Mouse (Mus musculus) hindbrain, embryonic 13.5 days (tissue): ENCODE measurements around the gene Tex261. TPM values are rescaled to one million over a fixed set of nuclear protein-coding genes. Genes with fewer than 3 reads are reported as not detected.

Experiments
- ATAC-seq: fragments of 200-750 bp; cut with Nextera tagmentation; 2 replicates; pipeline ENCODE4 v1.8.0; 2017; ENCODE audit warnings: moderate TSS enrichment; ENCODE audit not compliant: low FRiP score
- H3K27ac ChIP-seq: fragments of 300-500 bp; sonication (generic); 2 replicates; pipeline ENCODE4 v1.5.1; 2015; ENCODE audit warnings: inconsistent platforms, mild to moderate bottlenecking, moderate library complexity
- H3K27me3 ChIP-seq: fragments of 300-500 bp; sonication (generic); 2 replicates; pipeline ENCODE4 v1.6.1; 2015; ENCODE audit warnings: mild to moderate bottlenecking, inconsistent platforms
- H3K36me3 ChIP-seq: fragments of 300-500 bp; sonication (generic); 2 replicates; pipeline ENCODE4 v1.6.1; 2015; ENCODE audit warnings: mild to moderate bottlenecking, inconsistent platforms
- H3K4me1 ChIP-seq: fragments of 300-500 bp; sonication (generic); replicated peaks from 2 replicates; pipeline ENCODE4 v1.6.1; 2015; ENCODE audit warnings: inconsistent platforms
- H3K4me2 ChIP-seq: fragments of 300-500 bp; sonication (generic); 2 replicates; pipeline ENCODE4 v1.6.1; 2015; ENCODE audit warnings: inconsistent platforms, mild to moderate bottlenecking, moderate library complexity
- H3K4me3 ChIP-seq: fragments of 300-500 bp; sonication (generic); 2 replicates; pipeline ENCODE4 v1.5.1; 2015; ENCODE audit warnings: mild to moderate bottlenecking, inconsistent platforms
- H3K9ac ChIP-seq: fragments of 300-500 bp; sonication (generic); 2 replicates; pipeline ENCODE4 v1.6.1; 2015; ENCODE audit warnings: mild to moderate bottlenecking, inconsistent platforms
- H3K9me3 ChIP-seq: fragments of 300-500 bp; sonication (generic); 2 replicates; pipeline ENCODE4 v1.6.1; 2016; ENCODE audit warnings: inconsistent platforms
- WGBS: fragments of 180-500 bp; shearing (Covaris S2); methylation state at CpG from one replicate; pipeline ENCODE4 v1.1.7; 2015; 5-methylcytosine and 5-hydroxymethylcytosine counted together
- polyA plus RNA-seq: library from polyadenylated mRNA; unstranded; fragments of >200 nt; fragmentation: Nextera tagmentation; extraction: Ambion mirVana; gene quantifications from 2 replicates; pipeline ENCODE4 v1.2.1, GENCODE M21; 2015

Tex261 gene
- polyA plus RNA-seq, 1 experiment from 2014 or later, result 63.5 TPM

- Histone ChIP-seq H3K9ac (no peak overlapping the region), H3K36me3 (no peaks in the 10 kb centered on the region), H3K27me3 (peaks cover 90% of the 10 kb centered on the region), H3K4me3 (no peak overlapping the region), H3K27ac (no peak overlapping the region), H3K9me3 (no peaks in the 10 kb centered on the region), H3K4me1 (no peaks in the 10 kb centered on the region), H3K4me2 (no peak overlapping the region)
- no peak for ATAC-seq
- WGBS, result 22% methylated on average over 6 of the region's 6 CpGs
Observed at GRCm38 (mm10) chr6:83722526-83722925, 53.1 kb downstream of the Tex261 start.

Other genes with a start within 250 kb of the Tex261 start
- gene Actg2, start 239.5 kb downstream of the Tex261 start, polyA plus RNA-seq, result 2.0 and 2.8 TPM in 2 replicates
- gene Stambp, start 203.1 kb downstream of the Tex261 start, polyA plus RNA-seq, result 50.1 and 51.4 TPM in 2 replicates
- gene Clec4f, start 119.6 kb downstream of the Tex261 start, polyA plus RNA-seq, result not detected in 2 replicates
- gene Cd207, start 98.0 kb downstream of the Tex261 start, polyA plus RNA-seq, result not detected in 2 replicates
- not detected in 2 replicates for gene Vax2, start 64.5 kb downstream of the Tex261 start, polyA plus RNA-seq
- gene Atp6v1b1, start 32.8 kb downstream of the Tex261 start, polyA plus RNA-seq, result not detected in 2 replicates
- gene Ankrd53, start 13.2 kb downstream of the Tex261 start, polyA plus RNA-seq, result 0.19 and 0.21 TPM in 2 replicates
- gene Nagk, start 19.2 kb upstream of the Tex261 start, polyA plus RNA-seq, result 98.1 and 98.5 TPM in 2 replicates
- 25.3 and 27.8 TPM in 2 replicates for gene Paip2b, start 55.9 kb upstream of the Tex261 start, polyA plus RNA-seq
- 87.8 and 88.9 TPM in 2 replicates for gene Zfp638, start 91.3 kb upstream of the Tex261 start, polyA plus RNA-seq
- gene Dysf, start 232.8 kb upstream of the Tex261 start, polyA plus RNA-seq, result 2.4 and 2.9 TPM in 2 replicates